Mouse (Mus musculus) olfactory bulb, adult 2 months (tissue): ENCODE measurements around the gene Olfr1333.

Source experiments
- CTCF ChIP-seq: fragments of 200-500 bp; IDR thresholded peaks from 2 replicates; pipeline ENCODE4 v1.5.1; 2012; ENCODE audit warnings: low read depth, mild to moderate bottlenecking, low read length, moderate library complexity; ENCODE audit not compliant: insufficient read depth
- POLR2A ChIP-seq: fragments of 200-500 bp; IDR thresholded peaks from 2 replicates; pipeline ENCODE4 v1.6.1; 2012; ENCODE audit warnings: mild to moderate bottlenecking, low read depth, low read length, moderate library complexity; ENCODE audit not compliant: insufficient read depth

DNA sequence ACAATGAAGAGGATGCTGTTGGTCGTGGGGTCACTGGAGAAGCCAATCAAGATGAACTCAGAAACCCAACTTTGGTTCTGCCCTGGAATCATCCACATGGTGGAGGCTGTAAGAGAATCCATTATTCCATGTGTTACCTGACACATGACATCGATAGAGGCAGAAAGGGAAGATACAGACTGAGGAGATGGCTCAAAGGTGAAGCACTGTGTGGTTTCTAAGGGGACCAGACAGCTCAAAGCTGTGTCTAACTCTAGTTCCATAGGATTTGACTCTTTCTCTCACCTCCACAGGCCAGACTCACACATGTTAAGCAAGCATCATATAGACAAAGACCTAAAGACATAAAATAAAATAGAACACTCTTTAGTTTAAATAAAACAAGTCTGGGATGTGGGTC is 53.6 kb downstream of the Olfr1333 start, which contains the start of gene Olfr1337:
- no peak for TF ChIP-seq CTCF
- TF ChIP-seq POLR2A = no peak
